Mouse (Mus musculus) CH12.LX (cell line): Measurements from ENCODE around the gene Rccd1. TPM values are rescaled to one million over a fixed set of nuclear protein-coding genes. Genes with fewer than 3 reads are reported as not detected.

Experiments used
- DNase-seq: peaks from one replicate; pipeline ENCODE4 v3.0.0-alpha.2; 2013; ENCODE audit errors: extremely low read depth
- H3K27ac ChIP-seq: 2 replicates; pipeline ENCODE4 v1.5.1; 2012; ENCODE audit warnings: low read depth, mild to moderate bottlenecking, control low read depth, moderate library complexity; ENCODE audit not compliant: insufficient read depth
- H3K27me3 ChIP-seq: replicated peaks from 2 replicates; pipeline ENCODE3; 2012; ENCODE audit warnings: inconsistent platforms
- H3K36me3 ChIP-seq, 2 experiments: replicated peaks in 1 of 2; 2 replicates each; pipeline versions ENCODE3 to v1.6.1; 2012; ENCODE audit warnings: inconsistent platforms in 1 of 2, low read length in 1 of 2, mild to moderate bottlenecking in 1 of 2, mixed read lengths in 1 of 2, moderate library complexity in 1 of 2; ENCODE audit not compliant: control insufficient read depth in 1 of 2, insufficient read depth in 1 of 2
- H3K4me1 ChIP-seq, 2 experiments: 2 replicates each; pipeline ENCODE4 v1.6.1; 2012; ENCODE audit warnings: inconsistent platforms in 1 of 2, moderate library complexity in 1 of 2; ENCODE audit not compliant: insufficient read depth in 2 of 2, control insufficient read depth in 1 of 2
- H3K4me2 ChIP-seq: 2 replicates; pipeline ENCODE4 v1.6.1; 2012; ENCODE audit warnings: low read depth, mild to moderate bottlenecking, control low read depth; ENCODE audit not compliant: poor library complexity, insufficient read depth, severe bottlenecking
- H3K4me3 ChIP-seq, 3 experiments: fragments of 150-350 bp in 1 of 3; sonication (generic) in 1 of 3; replicated peaks in 1 of 3; 2 replicates each; pipeline versions ENCODE3 to v1.5.1; 2011 to 2012; ENCODE audit warnings: low read depth in 2 of 3, low read length in 2 of 3, mild to moderate bottlenecking in 2 of 3, moderate library complexity in 2 of 3, control low read depth in 1 of 3, improper control_type of control experiment in 1 of 3, inconsistent platforms in 1 of 3, mixed read lengths in 1 of 3; ENCODE audit not compliant: poor library complexity in 1 of 3
- H3K79me2 ChIP-seq: replicated peaks from 2 replicates; pipeline ENCODE4 v1.6.1; 2012; ENCODE audit warnings: mild to moderate bottlenecking, moderate library complexity; ENCODE audit not compliant: control insufficient read depth, poor library complexity, insufficient read depth, severe bottlenecking; ENCODE audit errors: extremely low read depth
- H3K9ac ChIP-seq: 2 replicates; pipeline ENCODE4 v1.6.1; 2012; ENCODE audit warnings: low read depth, mild to moderate bottlenecking, control low read depth, moderate library complexity; ENCODE audit not compliant: insufficient read depth
- H3K9me3 ChIP-seq: replicated peaks from 2 replicates; pipeline ENCODE3; 2012; ENCODE audit warnings: low read length, inconsistent platforms, mixed read lengths
- BHLHE40 ChIP-seq: IDR thresholded peaks from 2 replicates; pipeline ENCODE4 v1.6.1; 2011; ENCODE audit warnings: mild to moderate bottlenecking, low read depth, low read length, improper control_type of control experiment
- CHD1 ChIP-seq: IDR thresholded peaks from 2 replicates; pipeline ENCODE4 v1.6.1; 2012; ENCODE audit warnings: low read depth, low read length, improper control_type of control experiment, inconsistent platforms
- CHD2 ChIP-seq: IDR thresholded peaks from 2 replicates; pipeline ENCODE4 v1.6.1; 2011; ENCODE audit warnings: low read length, improper control_type of control experiment
- CTCF ChIP-seq, 2 experiments: IDR thresholded peaks in 1 of 2; conservative IDR thresholded peaks in 1 of 2; 2 replicates each; pipeline ENCODE4 v1.5.1; 2011 to 2012; ENCODE audit warnings: low read depth in 2 of 2, low read length in 2 of 2, improper control_type of control experiment in 1 of 2, inconsistent platforms in 1 of 2, mild to moderate bottlenecking in 1 of 2, moderate library complexity in 1 of 2
- E2F4 ChIP-seq: IDR thresholded peaks from 2 replicates; pipeline ENCODE4 v1.6.1; 2011; ENCODE audit warnings: low read depth, low read length, improper control_type of control experiment; ENCODE audit not compliant: insufficient replicate concordance
- ELF1 ChIP-seq: IDR thresholded peaks from 2 replicates; pipeline ENCODE4 v1.6.1; 2014; ENCODE audit warnings: low read depth, mild to moderate bottlenecking, inconsistent platforms, low read length, improper control_type of control experiment
- EP300 ChIP-seq: IDR thresholded peaks from 2 replicates; pipeline ENCODE4 v1.6.1; 2011; ENCODE audit warnings: low read length, improper control_type of control experiment
- ETS1 ChIP-seq: conservative IDR thresholded peaks from 2 replicates; pipeline ENCODE4 v1.6.1; 2012; ENCODE audit warnings: low read depth, mild to moderate bottlenecking, inconsistent platforms, low read length, improper control_type of control experiment, moderate library complexity
- GABPA ChIP-seq: IDR thresholded peaks from 2 replicates; pipeline ENCODE4 v1.6.1; 2012; ENCODE audit warnings: low read depth, low read length, improper control_type of control experiment, inconsistent platforms; ENCODE audit not compliant: insufficient replicate concordance
- HCFC1 ChIP-seq: IDR thresholded peaks from 2 replicates; pipeline ENCODE4 v1.6.1; 2012; ENCODE audit warnings: low read depth, mild to moderate bottlenecking, inconsistent platforms, low read length, improper control_type of control experiment
- IRF4 ChIP-seq: IDR thresholded peaks from 2 replicates; pipeline ENCODE4 v1.6.1; 2014; ENCODE audit warnings: low read depth, mild to moderate bottlenecking, inconsistent platforms, low read length, improper control_type of control experiment
- JUN ChIP-seq: IDR thresholded peaks from 2 replicates; pipeline ENCODE4 v1.6.1; 2011; ENCODE audit warnings: low read depth, mild to moderate bottlenecking, low read length, improper control_type of control experiment, moderate library complexity; ENCODE audit not compliant: insufficient read depth
- JUND ChIP-seq: conservative IDR thresholded peaks from 2 replicates; pipeline ENCODE4 v1.6.1; 2011; ENCODE audit warnings: low read depth, low read length, improper control_type of control experiment
- KAT2A ChIP-seq: IDR thresholded peaks from 2 replicates; pipeline ENCODE4 v1.6.1; 2012; ENCODE audit warnings: low read length, improper control_type of control experiment, inconsistent platforms; ENCODE audit not compliant: insufficient replicate concordance
- MAX ChIP-seq: IDR thresholded peaks from 2 replicates; pipeline ENCODE4 v1.6.1; 2011; ENCODE audit warnings: low read length, improper control_type of control experiment
- MAZ ChIP-seq: IDR thresholded peaks from 2 replicates; pipeline ENCODE4 v1.6.1; 2012; ENCODE audit warnings: low read depth, mild to moderate bottlenecking, inconsistent platforms, low read length, improper control_type of control experiment, moderate library complexity
- MXI1 ChIP-seq: IDR thresholded peaks from 2 replicates; pipeline ENCODE4 v1.6.1; 2011; ENCODE audit warnings: mild to moderate bottlenecking, low read depth, low read length, improper control_type of control experiment
- MYC ChIP-seq: IDR thresholded peaks from 2 replicates; pipeline ENCODE4 v1.6.1; 2011; ENCODE audit warnings: low read depth, mild to moderate bottlenecking, improper control_type of control experiment, low read length
- NELFE ChIP-seq: IDR thresholded peaks from 2 replicates; pipeline ENCODE4 v1.6.1; 2011; ENCODE audit warnings: low read depth, low read length, improper control_type of control experiment
- NRF1 ChIP-seq: IDR thresholded peaks from 2 replicates; pipeline ENCODE4 v1.6.1; 2014; ENCODE audit warnings: low read depth, mild to moderate bottlenecking, inconsistent platforms, low read length, improper control_type of control experiment, moderate library complexity
- PAX5 ChIP-seq: IDR thresholded peaks from 2 replicates; pipeline ENCODE4 v1.6.1; 2012; ENCODE audit warnings: low read length, inconsistent platforms, mixed read lengths
- POLR2A ChIP-seq: IDR thresholded peaks from 2 replicates; pipeline ENCODE4 v1.6.1; 2011; ENCODE audit warnings: low read depth, mild to moderate bottlenecking, improper control_type of control experiment, low read length
- POLR2AphosphoS2 ChIP-seq: IDR thresholded peaks from 2 replicates; pipeline ENCODE4 v1.6.1; 2011; ENCODE audit warnings: low read depth, low read length, improper control_type of control experiment
- RCOR1 ChIP-seq: conservative IDR thresholded peaks from 2 replicates; pipeline ENCODE4 v1.6.1; 2012; ENCODE audit warnings: low read depth, mild to moderate bottlenecking, inconsistent platforms, low read length, improper control_type of control experiment
- SIN3A ChIP-seq: IDR thresholded peaks from 2 replicates; pipeline ENCODE4 v1.6.1; 2012; ENCODE audit warnings: low read length, improper control_type of control experiment, inconsistent platforms
- SMC3 ChIP-seq: IDR thresholded peaks from 2 replicates; pipeline ENCODE4 v1.6.1; 2011; ENCODE audit warnings: low read depth, low read length, improper control_type of control experiment
- TBP ChIP-seq: conservative IDR thresholded peaks from 2 replicates; pipeline ENCODE4 v1.6.1; 2011; ENCODE audit warnings: low read depth, low read length, improper control_type of control experiment
- TCF12 ChIP-seq: IDR thresholded peaks from 2 replicates; pipeline ENCODE4 v1.6.1; 2014; ENCODE audit warnings: low read depth, mild to moderate bottlenecking, inconsistent platforms, low read length, improper control_type of control experiment
- UBTF ChIP-seq: IDR thresholded peaks from 2 replicates; pipeline ENCODE4 v1.6.1; 2012; ENCODE audit warnings: low read depth, mild to moderate bottlenecking, inconsistent platforms, low read length, improper control_type of control experiment, moderate library complexity
- USF2 ChIP-seq: conservative IDR thresholded peaks from 2 replicates; pipeline ENCODE4 v1.6.1; 2011; ENCODE audit warnings: low read depth, low read length, improper control_type of control experiment
- ZC3H11A ChIP-seq: IDR thresholded peaks from 2 replicates; pipeline ENCODE4 v1.6.1; 2012; ENCODE audit warnings: low read depth, mild to moderate bottlenecking, inconsistent platforms, low read length, improper control_type of control experiment
- ZKSCAN1 ChIP-seq: IDR thresholded peaks from 2 replicates; pipeline ENCODE4 v1.6.1; 2012; ENCODE audit warnings: low read depth, inconsistent platforms, low read length, improper control_type of control experiment, borderline replicate concordance
- ZMIZ1 ChIP-seq: IDR thresholded peaks from 2 replicates; pipeline ENCODE4 v1.6.1; 2012; ENCODE audit warnings: low read depth, mild to moderate bottlenecking, inconsistent platforms, low read length, improper control_type of control experiment
- ZNF384 ChIP-seq: IDR thresholded peaks from 2 replicates; pipeline ENCODE4 v1.6.1; 2012; ENCODE audit warnings: low read depth, low read length, improper control_type of control experiment, inconsistent platforms
- dilution Hi-C: fragments of 300-500 bp; cut with MboI; formaldehyde crosslinking; loops from 2 replicates; pipeline ENCODE4 v1.14.3; 2020; ENCODE audit warnings: low sequenced_read_pairs; ENCODE audit not compliant: extremely low pct_unique_long_range_greater_than_20kb, extremely low pct_ligation_motif_present
- in situ Hi-C: fragments of 300-500 bp; cut with MboI; formaldehyde crosslinking; loops from 3 replicates; pipeline ENCODE4 v1.14.3; 2019; ENCODE audit warnings: low sequenced_read_pairs, low pct_ligation_motif_present, low pct_unique_long_range_greater_than_20kb, mixed read lengths
- polyA plus RNA-seq: library from polyadenylated mRNA; unstranded; fragments of >175 nt; gene quantifications from 2 replicates; pipeline ENCODE4 v1.2.1, GENCODE M21; 2012; ENCODE audit warnings: low read depth; ENCODE audit not compliant: insufficient read length
- total RNA-seq, 2 experiments: library from RNA; depleted of rRNA; stranded (reverse); fragments of 300-350 nt in 1 of 2; fragments of >200 nt in 1 of 2; gene quantifications; 2 replicates each; pipeline ENCODE4 v1.2.3; 2012 to 2014

The Rccd1 gene
- total RNA-seq (2012; rRNA removed) (16.4 and 18.3 TPM in 2 replicates), total RNA-seq (2014; rRNA removed) (14.1 and 18.5 TPM in 2 replicates), polyA plus RNA-seq (17.4 and 21.0 TPM in 2 replicates)

- Histone ChIP-seq H3K9me3 (no peaks in the 10 kb centered on the region), H3K27me3 (no peaks in the 10 kb centered on the region), H3K4me3 (peak within 1 kb of the TSS; percentile 71 to 94 (median 80)), H3K4me2 (peak within 1 kb of the TSS; percentile 92), H3K79me2 (peaks cover 17% of the 10 kb centered on the region), H3K36me3 (peaks cover 56 to 66% of the 10 kb centered on the region in 2 experiments), H3K27ac (peak within 1 kb of the TSS; percentile 83), H3K9ac (peak within 1 kb of the TSS; percentile 83), H3K4me1 (peaks cover 3 to 18% of the 10 kb centered on the region in 2 experiments; a peak in 3 of 4 replicates)
- in situ Hi-C loops, result no loop called here
- TF ChIP-seq E2F4 (no peak), HCFC1 (peak; percentile 76), TCF12 (peak; percentile 81; the same call in 1 of the 2 replicates), BHLHE40 (peak; percentile 88), MXI1 (peak; percentile 98), CHD1 (no peak), NRF1 (peak; percentile 83), SIN3A (peak; percentile 96), ELF1 (peak; percentile 89), POLR2A (peak; percentile 90), JUN (peak; percentile 63), GABPA (no peak), ETS1 (no peak), IRF4 (no peak; the same call in 1 of the 2 replicates), POLR2AphosphoS2 (peak; percentile 86), CHD2 (peak; percentile 90), UBTF (no peak), MAX (peak; percentile 89), SMC3 (no peak), KAT2A (0 out of 2 replicates have a peak, but pooled peaks have one; percentile 34), JUND (peak; percentile 45; the same call in 1 of the 2 replicates), ZMIZ1 (peak; percentile 95), MYC (peak; percentile 83), TBP (peak; percentile 85), MAZ (0 out of 2 replicates have a peak, but pooled peaks have one; percentile 29), RCOR1 (no peak), NELFE (peak; percentile 83), USF2 (no peak; the same call in 1 of the 2 replicates), ZKSCAN1 (no peak), EP300 (no peak), CTCF (conservative IDR thresholded peaks at IDR 0.05 in 1 of 2, IDR thresholded peaks at IDR 0.05 in 1 of 2; ENCODE audit: low read depth in 2 of 2, low read length in 2 of 2) (no peak), ZC3H11A (no peak), PAX5 (no peak), ZNF384 (peak; percentile 90)
- dilution Hi-C loops, result no loop called here
- DNase-seq, result peak; percentile 93
Measured at GRCm38 (mm10) chr7:80324043-80324815, at the start of gene Rccd1. Gene Rccd1 (minus strand): TSS chr7:80324454.
